Mouse (Mus musculus) CH12.LX (cell line): Measurements from ENCODE around the gene Aup1.

Experiments
- BHLHE40 ChIP-seq: IDR thresholded peaks from 2 replicates; pipeline ENCODE4 v1.6.1; 2011; ENCODE audit warnings: mild to moderate bottlenecking, low read depth, low read length, improper control_type of control experiment
- CHD2 ChIP-seq: IDR thresholded peaks from 2 replicates; pipeline ENCODE4 v1.6.1; 2011; ENCODE audit warnings: low read length, improper control_type of control experiment
- CTCF ChIP-seq, 2 experiments: IDR thresholded peaks in 1 of 2; conservative IDR thresholded peaks in 1 of 2; 2 replicates each; pipeline ENCODE4 v1.5.1; 2011 to 2012; ENCODE audit warnings: low read depth in 2 of 2, low read length in 2 of 2, improper control_type of control experiment in 1 of 2, inconsistent platforms in 1 of 2, mild to moderate bottlenecking in 1 of 2, moderate library complexity in 1 of 2
- E2F4 ChIP-seq: IDR thresholded peaks from 2 replicates; pipeline ENCODE4 v1.6.1; 2011; ENCODE audit warnings: low read depth, low read length, improper control_type of control experiment; ENCODE audit not compliant: insufficient replicate concordance
- EP300 ChIP-seq: IDR thresholded peaks from 2 replicates; pipeline ENCODE4 v1.6.1; 2011; ENCODE audit warnings: low read length, improper control_type of control experiment
- HCFC1 ChIP-seq: IDR thresholded peaks from 2 replicates; pipeline ENCODE4 v1.6.1; 2012; ENCODE audit warnings: low read depth, mild to moderate bottlenecking, inconsistent platforms, low read length, improper control_type of control experiment
- JUND ChIP-seq: conservative IDR thresholded peaks from 2 replicates; pipeline ENCODE4 v1.6.1; 2011; ENCODE audit warnings: low read depth, low read length, improper control_type of control experiment
- POLR2A ChIP-seq: IDR thresholded peaks from 2 replicates; pipeline ENCODE4 v1.6.1; 2011; ENCODE audit warnings: low read depth, mild to moderate bottlenecking, improper control_type of control experiment, low read length
- ZKSCAN1 ChIP-seq: IDR thresholded peaks from 2 replicates; pipeline ENCODE4 v1.6.1; 2012; ENCODE audit warnings: low read depth, inconsistent platforms, low read length, improper control_type of control experiment, borderline replicate concordance

DNA sequence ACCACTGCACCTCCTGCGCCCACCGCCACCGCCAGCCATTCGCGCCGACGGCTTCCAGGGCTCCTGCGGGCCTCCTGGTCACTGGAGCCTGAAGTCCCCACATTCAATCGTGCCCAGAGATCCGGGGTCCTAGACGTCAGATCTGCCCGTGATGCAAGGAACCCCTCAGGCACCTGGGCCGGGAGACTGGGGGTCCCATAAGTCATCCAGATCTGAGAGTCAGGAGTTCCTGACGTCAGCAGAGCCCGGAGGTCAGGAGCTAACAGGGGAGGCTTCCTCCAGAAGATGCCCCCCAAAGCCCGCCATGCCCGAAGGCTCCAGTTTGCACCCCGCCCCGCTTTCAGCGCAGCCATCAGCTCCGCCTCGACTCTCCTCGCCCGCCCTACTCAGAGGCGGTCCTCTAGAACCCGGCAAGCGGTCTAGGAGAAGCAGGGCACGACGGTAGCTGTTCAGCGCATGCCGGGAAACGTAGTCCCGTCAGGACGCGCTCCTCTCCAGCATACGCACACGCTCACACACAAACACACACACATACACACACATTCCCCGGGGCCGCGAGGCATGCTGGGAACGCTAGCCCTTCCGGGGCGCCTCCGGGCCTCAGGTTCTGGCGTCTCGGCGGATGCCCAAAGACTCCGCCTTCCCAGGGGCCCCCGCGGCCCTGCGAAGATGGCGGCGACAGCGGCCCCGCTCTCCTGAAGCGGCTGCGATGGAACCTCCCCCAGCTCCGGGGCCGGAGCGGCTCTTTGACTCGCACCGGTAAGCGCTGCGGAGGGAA is at the start of gene Aup1:
- TF ChIP-seq CTCF (conservative IDR thresholded peaks at IDR 0.05 in 1 of 2, IDR thresholded peaks at IDR 0.05 in 1 of 2; ENCODE audit: low read depth in 2 of 2, low read length in 2 of 2) (no peak), POLR2A (peak; percentile 88), E2F4 (no peak), BHLHE40 (peak; percentile 54; the same call in 1 of the 2 replicates), CHD2 (no peak; the same call in 1 of the 2 replicates), JUND (no peak), EP300 (no peak), ZKSCAN1 (no peak), HCFC1 (peak; percentile 97)
